Mouse (Mus musculus) thymus, postnatal 36 days (tissue): ENCODE results near the gene Ydjc.

Source experiments
- DNase-seq, 2 experiments: peaks; one replicate each; pipeline ENCODE4 v3.0.0; 2022; ENCODE audit warnings: mixed read lengths in 2 of 2

Gene Ydjc

GRCm38 (mm10) chr16:17144339-17144738, at the start of gene Ydjc:
Ydjc (plus strand) TSS chr16:17144621.
- DNase-seq = no peak

DNA sequence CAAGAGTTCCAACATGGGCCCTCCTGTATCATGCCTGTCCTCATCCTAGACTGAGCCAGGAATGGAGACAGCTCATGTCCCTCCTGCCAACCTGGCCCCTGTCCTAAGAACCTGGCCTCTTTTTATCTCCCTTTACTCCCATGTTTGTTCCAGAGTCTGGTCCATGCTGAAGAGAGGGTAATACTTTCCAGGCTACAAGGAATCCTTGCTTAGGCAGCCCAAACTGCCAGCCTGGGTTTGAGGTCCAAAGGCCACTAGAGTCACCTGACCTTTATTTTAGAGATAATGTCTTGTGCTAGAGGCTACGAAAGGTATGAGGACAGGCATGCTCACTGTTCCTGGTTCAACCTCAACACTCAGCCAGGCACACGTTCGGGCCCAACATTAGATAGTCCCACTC, 47.5 kb upstream of the Ydjc start:
- no peak for DNase-seq

- DNase-seq = no peak
Measured at GRCm38 (mm10) chr16:17102630-17103220, 41.7 kb upstream of the Ydjc start.

GRCm38 (mm10) chr16:17104600-17104999, 39.8 kb upstream of the Ydjc start:
- DNase-seq = no peak

DNA sequence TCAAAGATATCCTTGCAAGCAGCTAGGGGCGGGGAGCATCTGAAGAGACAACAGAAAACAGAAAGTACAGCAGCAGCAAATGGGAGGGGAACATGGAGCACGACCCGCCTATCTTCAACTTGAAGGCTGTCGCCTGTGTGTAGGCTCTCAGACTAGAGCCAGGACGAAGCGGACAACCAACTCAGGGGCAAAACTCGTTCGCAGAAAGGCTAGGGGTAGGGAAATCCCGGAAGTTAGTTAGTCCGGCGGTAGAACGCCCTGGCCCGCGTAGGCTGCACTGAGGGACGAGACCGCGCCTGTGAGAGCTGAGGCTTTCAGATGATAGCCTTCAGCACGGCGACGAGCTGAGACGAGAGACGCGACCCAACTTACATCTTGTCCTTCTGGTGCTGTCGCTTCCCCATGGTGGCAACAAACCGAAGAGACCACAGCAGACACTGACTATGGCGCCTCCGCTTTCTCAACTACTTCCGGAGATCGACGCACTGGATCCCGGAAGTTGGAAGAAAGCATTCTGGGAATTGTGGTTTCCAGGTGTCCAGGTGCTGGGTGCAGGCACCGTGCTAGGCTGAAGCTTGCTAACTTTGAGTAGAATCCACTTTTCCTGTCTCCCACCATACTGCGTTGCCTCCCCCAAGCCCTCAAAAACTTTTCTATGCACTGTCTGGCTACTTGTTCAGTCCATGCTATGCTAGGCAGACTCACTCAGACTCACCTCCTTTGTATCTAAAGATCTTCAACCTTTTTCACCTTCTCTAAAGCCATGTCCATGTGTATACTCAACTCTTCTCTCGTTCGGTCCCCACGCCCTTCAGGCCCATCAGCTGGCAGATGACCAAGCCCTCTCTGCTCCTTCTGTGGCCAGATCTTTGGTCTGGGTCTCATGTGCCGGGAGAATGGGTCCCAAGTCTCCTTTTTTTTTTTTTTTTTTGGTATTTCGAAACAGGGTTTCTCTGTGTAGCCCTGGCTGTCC, 33.4 kb upstream of the Ydjc start, which contains the start of gene Ppil2:
Ppil2 (minus strand) TSS at position 487 of the 973 bp plus-strand sequence.
- peak; percentile 67 to 73 for DNase-seq

DNA sequence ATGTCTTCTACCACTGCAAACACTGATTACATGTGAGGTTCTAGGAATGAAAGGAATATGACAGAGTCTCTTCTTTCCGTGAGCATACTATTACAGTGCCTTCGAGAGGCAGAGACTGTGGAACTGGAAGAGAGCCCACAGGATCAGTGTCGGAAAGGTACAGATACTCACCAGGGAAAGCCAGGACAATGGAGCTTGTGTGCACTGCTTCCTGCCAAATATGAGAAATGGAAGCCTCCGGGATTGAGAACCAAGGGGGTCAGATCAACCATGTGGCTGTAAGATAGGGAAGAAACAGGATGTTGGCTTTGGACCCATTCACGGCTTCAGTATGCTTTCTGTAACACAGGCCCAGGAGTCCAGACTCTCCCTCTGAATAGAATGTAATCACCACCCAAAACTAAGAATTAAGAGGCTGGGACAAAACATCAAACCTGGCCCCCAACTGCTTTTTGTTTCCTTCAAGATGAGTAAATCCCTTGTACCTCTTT, 27.1 kb upstream of the Ydjc start:
- no peak for DNase-seq

DNA sequence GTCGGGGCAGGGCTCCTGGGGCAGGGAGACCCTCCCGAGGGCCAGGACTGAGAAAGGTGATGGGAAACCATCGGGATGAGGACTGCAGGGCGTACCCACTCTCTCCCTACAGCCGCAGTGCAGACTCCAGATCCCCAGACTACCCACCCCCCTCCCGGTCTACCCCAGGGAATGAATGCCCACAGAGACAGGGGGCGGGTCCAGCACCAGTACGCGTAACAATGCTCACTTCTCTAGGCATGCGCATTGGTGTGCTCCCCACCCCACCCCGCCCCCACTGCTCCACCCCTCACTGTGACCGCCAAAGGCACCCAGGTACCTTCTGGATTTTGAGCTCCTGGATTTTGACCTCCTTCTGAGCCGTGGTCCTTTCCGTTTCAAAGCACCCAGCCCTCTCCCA, 22.9 kb upstream of the Ydjc start:
- no peak for DNase-seq

- peak; percentile 33 to 35 for DNase-seq
Measured at GRCm38 (mm10) chr16:17124119-17124870, 20.1 kb upstream of the Ydjc start.

- DNase-seq = peak; percentile 80 to 86
Measured at GRCm38 (mm10) chr16:17124871-17125520, 19.4 kb upstream of the Ydjc start, which contains the start of gene 2610318N02Rik. 2610318N02Rik (minus strand) TSS chr16:17125167.

DNA sequence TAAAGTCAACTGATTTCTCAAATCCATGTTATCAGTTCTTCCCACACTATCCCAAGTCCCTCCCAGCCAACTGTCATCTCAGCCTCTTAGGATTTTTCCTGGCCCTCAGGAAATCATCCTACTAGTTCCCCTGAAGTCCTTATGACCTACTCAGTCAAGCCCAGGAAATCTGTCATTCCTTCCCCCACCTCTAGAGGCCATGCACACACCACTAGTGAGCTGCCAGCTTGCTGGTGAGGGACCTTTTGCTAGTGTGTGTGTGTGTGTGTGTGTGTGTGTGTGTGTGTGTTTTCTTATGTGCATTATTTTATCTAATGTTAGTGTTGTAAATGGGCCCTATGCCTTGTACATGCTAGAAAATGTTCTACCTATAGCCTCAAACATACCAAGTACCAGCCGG, 17.1 kb upstream of the Ydjc start:
- peak; percentile 52 to 56 for DNase-seq

GRCm38 (mm10) chr16:17131191-17132088, 13.0 kb upstream of the Ydjc start:
- DNase-seq = peak; percentile 40 to 48

GRCm38 (mm10) chr16:17132089-17132905, 12.1 kb upstream of the Ydjc start, which contains the start of gene Sdf2l1:
Sdf2l1 (minus strand) TSS chr16:17132383.
- peak; percentile 95 to 97 for DNase-seq

DNA sequence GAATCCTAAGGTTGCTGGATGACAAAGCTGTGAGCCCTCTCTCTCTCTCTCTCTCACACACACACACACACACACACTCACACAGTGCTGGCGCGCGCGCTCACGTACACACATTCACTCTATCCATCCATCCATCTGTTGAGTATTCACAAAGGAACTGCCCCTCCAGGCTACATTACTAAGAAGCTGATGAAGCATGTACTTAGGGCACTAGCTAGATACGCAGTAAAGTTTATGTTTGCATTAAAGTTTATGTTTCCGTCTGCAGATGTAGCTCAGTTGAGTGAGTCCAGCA, 11.6 kb upstream of the Ydjc start:
- DNase-seq = no peak

GRCm38 (mm10) chr16:17137355-17137754, 7.1 kb upstream of the Ydjc start:
- no peak for DNase-seq

- DNase-seq = peak; percentile 69 to 72
Measured at GRCm38 (mm10) chr16:17146772-17147235, 2.4 kb downstream of the Ydjc start, which contains the start of gene Ccdc116. Ccdc116 (minus strand) TSS chr16:17147229.

GRCm38 (mm10) chr16:17147391-17147929, 3.0 kb downstream of the Ydjc start:
- DNase-seq = peak; percentile 23 to 32

DNA sequence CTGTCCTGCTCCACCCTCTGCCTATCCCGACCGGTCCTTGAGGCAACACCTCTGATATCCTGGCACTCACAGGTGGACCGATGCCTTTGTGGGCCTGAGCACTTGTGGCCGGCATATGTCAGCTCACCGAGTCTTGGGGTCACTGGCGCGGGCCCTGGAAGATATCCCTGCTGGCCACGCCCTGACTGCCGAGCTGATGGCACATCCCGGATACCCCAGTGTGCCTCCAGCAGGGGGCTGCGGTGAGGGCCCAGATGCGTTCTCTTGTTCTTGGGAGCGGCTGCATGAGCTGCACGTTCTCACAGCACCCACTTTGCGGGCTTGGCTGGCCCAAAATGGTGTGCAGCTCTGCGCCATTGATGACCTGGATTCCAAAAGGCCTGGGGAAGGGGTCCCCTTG, 3.7 kb downstream of the Ydjc start:
- peak; percentile 48 to 60 for DNase-seq

GRCm38 (mm10) chr16:17150520-17151258, 6.3 kb downstream of the Ydjc start:
- no peak for DNase-seq

DNA sequence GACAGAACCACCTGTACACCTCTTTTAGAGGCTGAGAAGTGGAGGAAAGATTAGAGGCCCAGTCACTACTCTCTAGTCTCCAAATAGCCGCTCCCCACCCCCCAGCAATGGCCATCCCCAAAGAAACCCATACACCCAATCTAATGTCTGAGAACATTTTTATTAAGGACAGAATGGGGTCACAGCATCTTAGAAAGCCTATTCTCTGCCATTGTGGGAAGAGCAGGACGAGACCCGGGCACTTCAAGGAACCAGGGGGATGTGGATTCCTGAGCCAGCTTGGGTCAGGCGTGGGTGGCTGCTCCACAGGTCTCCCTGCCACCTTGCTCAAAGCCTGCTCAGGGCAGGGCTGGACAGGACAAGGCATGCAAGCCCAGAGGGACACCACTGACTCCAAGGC, 7.5 kb downstream of the Ydjc start:
- no peak for DNase-seq
